Mouse (Mus musculus) left cerebral cortex, postnatal 4 days (tissue): ENCODE results near the gene Mta3. TPM values are rescaled to one million over a fixed set of nuclear protein-coding genes. Genes with fewer than 3 reads are reported as not detected.

Experiments used
- DNase-seq: peaks from one replicate; pipeline ENCODE4 v3.0.0-alpha.2; 2022
- intact Hi-C: fragments of 180-260 bp; cut with DNase I; formaldehyde crosslinking; loops from one replicate; pipeline ENCODE4 v1.15.1; 2025
- total RNA-seq, 2 experiments: library from RNA; stranded (reverse); gene quantifications; 2 replicates each; pipeline ENCODE4 v1.2.3; 2021

Mta3 gene
- 10 to 100 TPM; 56.0 to 61.5 TPM for total RNA-seq

DNA sequence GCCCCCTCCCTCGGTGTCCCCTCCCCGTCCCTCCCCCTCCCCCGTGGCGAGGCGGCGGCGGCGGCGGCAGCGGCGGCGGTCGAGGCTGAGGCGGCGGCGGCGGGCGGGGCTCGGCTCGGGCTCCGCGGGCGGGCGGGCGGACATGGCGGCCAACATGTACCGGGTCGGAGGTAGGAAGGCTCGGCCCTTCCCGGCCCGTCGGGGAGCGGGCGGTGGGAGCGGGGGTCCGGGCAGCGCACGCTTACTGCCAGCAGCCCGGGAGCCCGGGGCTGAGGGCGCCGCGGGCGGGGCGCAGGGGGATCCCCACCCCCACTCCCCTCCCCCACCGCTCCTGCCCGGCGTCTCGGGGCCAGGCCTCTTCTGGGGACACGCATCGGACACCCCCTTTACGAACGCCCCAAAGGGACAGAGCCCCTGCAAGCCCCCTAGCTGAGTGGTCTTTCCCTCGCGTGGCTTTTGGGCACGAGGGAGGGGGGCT lies at the start of gene Mta3:
Gene Mta3, plus strand, starts transcription at position 48 of the 478 bp plus-strand sequence.
- peak; percentile 70 for DNase-seq
- intact Hi-C loops = loop anchor here (5.0 kb wide), 1 partner anchor 74 kb away; the partner anchor contains the start of gene Kcng3

DNA sequence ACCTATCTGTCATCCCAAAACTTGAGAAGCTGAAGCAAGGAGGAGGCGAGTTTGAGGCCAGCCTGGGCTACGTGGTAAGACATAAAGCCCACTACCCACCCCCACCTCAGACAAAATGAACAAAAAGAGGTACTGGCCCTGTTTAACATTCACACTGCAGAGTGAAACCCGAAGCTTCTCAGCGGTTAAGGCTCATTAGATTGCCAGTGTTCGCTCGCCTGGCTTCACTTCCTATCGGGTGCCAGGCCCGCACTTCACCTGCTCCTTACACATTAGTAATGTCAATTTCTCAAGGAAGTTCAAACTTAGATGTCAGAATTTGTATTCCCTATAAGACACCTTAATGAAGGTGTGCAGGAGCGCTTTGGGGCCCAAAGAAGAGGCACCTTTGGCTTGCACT lies 48.6 kb upstream of the Mta3 start:
- intact Hi-C loops = no loop called here
- no peak for DNase-seq

DNA sequence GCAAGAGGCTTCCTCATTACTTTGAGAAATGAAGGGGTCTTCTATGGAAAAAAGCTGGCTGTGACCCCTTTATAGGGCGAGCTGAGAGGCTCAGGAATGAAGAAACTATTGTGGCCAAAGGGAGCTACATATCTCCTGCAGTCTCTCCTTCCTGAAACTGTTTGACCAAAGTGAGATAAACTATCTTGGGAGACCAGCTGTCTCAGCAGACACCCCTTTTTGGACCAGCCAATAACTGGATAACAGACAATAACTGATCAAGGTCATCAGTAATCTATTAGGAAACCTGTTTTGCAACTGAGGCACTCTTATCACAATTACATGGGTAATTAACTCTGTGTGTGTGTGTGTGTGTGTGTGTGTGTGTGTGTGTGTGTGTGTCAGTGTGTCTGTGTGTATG lies 47.0 kb upstream of the Mta3 start:
- intact Hi-C loops = no loop called here
- DNase-seq = no peak

- no peak for DNase-seq
- intact Hi-C loops = no loop called here
These were observed 41.2 kb upstream of the Mta3 start for GRCm38 (mm10) chr17:83664761-83665160.

- DNase-seq = no peak
- intact Hi-C loops = no loop called here
These were observed 39.2 kb upstream of the Mta3 start for GRCm38 (mm10) chr17:83666597-83667287.

GRCm38 (mm10) chr17:83667934-83668690 lies 37.9 kb upstream of the Mta3 start:
- intact Hi-C loops = no loop called here

DNA sequence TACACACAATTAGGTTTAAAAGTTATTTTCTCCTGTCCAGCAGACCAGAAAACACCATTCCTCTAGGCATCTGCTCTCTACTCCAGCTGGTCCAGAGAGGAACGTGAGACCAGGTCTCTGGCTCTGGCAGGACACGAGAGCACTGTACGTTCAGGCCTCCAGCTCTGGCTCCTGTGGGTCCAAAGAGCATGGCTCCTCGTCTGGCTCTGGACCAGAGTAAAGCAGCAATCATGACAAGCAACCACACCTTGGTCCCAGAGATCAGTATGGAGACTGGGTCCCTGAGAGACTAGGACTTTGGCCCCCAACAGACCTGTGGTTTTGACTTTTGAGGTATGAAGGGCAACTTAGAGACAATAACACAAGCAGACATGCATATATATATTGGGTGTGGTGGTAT lies 33.3 kb upstream of the Mta3 start:
- no peak for DNase-seq
- intact Hi-C loops = no loop called here

More at GRCm38 (mm10) chr17:83667934-83668690, 37.9 kb upstream of the Mta3 start:
- DNase-seq = no peak

DNA sequence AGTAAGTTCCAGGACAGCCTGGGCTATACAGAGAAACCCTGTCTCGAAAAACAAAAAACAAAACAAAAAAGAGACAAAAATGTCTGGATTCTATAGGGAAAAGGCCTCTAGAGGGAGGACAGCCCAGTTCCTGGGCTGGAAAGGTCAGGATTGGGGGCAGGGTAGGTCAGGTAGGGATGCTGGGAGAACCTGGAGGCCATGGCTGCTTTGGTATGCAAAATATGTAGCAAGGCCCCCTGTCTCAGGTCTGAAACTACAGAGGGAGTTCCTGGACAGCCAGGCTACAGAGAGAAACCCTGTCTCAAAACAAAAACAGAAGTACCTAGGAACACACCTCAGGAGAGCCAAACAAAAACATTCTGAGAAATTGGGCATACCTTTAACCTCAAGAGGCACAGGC lies 28.6 kb upstream of the Mta3 start:
- intact Hi-C loops = no loop called here
- DNase-seq = no peak

DNA sequence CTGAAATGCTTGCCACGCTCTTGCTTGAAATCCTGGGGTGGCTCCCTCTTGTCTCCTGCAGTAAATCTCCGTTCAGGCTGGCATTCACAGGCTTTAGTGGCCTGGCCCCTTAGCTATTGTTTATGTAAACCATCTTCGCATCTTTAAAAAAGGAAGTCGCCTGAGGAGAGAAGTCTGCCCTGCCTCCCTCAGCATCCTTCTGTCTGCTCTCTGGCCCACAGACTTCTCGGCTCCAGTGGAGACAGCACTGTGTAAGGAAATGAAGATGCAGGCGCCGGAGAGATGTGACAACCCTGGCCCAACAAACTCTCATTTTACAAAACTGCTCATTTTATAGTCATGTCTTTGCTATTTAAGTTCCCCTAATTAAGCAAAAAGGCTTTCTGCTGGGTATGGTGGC lies 24.0 kb upstream of the Mta3 start:
- no peak for DNase-seq
- intact Hi-C loops = no loop called here

DNA sequence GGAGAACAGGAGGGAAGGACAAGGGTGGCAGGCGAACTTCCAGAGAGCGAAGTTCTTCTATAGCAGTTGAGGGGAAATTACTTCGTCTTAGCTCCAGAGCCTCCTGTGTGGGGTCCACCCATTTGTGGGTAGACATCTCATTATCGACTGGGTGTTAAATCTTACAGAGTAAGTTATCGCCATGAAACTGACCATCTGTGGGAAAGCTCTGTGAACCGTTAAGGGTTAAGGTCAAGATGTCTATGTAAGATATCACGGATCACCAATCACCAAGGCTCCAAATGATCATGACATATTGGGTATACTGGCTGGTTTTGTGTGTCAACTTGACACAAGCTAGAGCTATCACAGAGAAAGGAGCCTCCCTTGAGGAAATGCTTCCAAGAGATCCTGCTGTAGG lies 21.5 kb upstream of the Mta3 start:
- intact Hi-C loops = no loop called here
- no peak for DNase-seq

- intact Hi-C loops = no loop called here
- no peak for DNase-seq
These were observed 15.5 kb upstream of the Mta3 start for GRCm38 (mm10) chr17:83690418-83690817.

DNA sequence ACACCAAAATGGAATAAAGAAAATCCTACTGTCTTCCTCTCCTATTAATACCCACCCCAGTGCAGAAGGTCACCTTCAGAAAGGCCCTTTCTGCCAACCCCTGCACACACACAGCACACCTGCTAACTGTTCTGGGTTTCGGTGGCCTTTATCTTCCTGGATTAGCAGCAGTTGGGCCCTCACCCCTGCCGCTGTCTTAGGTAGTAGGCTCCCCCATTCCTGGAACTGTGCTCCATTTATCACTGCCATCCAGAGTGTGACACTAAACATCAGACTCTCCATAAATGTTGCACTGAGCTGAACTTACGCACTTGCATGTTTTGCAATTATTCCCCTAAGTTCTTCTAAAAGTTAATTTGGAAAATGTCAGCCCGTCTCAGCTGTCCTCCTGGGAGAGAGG lies 14.6 kb upstream of the Mta3 start:
- no peak for DNase-seq
- intact Hi-C loops = no loop called here

- no peak for DNase-seq
- intact Hi-C loops = no loop called here
These were observed 12.0 kb upstream of the Mta3 start for GRCm38 (mm10) chr17:83693941-83694340.

DNA sequence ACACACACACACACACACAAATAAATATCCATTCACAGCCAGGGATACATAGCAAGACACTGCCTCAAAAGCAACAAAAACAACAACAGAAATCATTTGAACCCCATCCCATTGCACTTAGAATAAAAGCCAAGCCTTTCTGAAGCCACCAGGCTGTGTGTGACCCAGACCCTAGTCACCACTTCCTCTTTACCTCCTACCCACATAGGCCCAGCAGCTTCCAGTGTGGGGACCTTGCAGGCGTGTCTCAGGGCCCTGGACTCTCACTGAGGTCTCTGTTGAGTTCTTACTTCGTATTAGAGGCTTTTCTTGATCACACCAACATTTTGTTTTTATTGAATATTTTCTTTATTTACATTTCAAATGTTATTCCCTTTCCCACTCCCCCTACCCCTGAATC lies 10.2 kb upstream of the Mta3 start:
- intact Hi-C loops = no loop called here
- DNase-seq = no peak

DNA sequence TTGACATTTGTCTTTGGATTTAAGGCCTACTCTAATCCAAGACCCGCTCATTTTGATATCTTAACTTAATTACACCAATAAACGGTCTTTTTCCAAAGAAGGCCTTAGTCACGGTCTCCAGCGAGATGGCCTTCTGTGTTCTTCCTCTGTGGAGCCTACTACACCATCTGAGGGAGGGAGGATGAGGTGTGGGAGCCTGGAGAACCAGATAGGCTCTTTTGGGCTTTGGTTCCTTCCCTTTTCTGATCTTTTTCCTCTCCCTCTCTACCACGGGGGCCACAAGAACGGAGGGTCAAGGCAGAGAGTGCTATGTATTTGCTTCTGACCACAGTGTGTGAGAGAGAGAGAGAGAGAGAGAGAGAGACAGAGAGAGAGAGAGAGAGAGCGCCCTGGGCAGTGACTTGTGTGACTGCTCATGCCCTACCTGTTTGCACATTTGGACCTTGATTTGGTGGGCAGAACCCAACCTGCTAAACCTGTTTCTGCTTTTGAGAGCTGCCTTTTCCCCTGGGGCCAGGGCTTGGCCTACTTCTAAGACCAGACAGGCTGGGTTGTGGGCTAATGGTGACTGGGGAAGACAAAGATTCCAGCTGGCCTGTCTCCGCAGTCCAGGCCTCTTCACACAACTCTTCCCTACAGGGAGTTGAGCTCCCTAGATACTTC lies 6.8 kb upstream of the Mta3 start:
- intact Hi-C loops = no loop called here
- DNase-seq = no peak

DNA sequence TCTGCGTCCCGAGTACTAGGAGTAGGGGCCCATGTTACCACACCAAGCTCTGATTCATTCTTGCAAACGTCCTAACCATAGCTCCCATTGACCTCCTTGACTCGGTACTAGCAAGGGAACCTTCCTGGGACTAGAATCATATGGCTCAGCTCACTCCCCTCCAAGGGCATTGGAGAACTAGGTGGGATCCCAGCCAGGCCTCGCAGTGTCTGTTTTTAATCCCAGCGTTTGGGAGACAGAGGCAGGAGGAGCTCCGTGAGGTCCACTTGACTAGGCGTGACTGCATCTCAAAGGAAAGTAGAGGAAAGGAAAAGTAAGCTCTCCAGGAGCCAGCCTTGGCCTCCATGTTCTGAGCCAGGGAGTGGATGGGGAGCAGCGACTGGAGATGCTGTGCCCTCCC lies 5.8 kb upstream of the Mta3 start:
- intact Hi-C loops = no loop called here

DNA sequence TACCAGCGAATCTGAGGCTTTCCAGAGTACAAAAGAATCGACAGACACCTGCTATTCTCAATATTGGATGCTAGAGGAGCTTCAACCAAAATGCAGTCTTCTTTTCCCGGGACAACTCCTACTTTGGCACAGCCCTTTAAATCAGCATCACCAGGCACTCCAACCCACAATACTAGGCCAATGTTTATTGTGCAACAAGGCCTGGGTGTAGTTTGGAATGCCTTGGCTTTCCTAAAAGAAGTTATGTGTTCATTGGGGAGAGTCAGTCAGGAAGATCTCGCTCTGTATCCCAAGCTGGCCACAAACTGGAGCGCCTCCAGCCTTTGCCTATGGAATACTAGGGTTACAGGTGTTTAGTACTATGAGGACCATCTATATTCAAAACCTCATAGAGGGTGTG lies 1.5 kb upstream of the Mta3 start:
- no peak for DNase-seq
- intact Hi-C loops = no loop called here

More for the DNA sequence above, 5.8 kb upstream of the Mta3 start:
- no peak for DNase-seq

GRCm38 (mm10) chr17:83705352-83706115 lies 429 bp upstream of the Mta3 start:
- intact Hi-C loops = loop anchor here (5.0 kb wide), 1 partner anchor 73 kb away; the partner anchor contains the start of gene Kcng3
- peak; percentile 45 for DNase-seq

GRCm38 (mm10) chr17:83706594-83707126 lies 697 bp downstream of the Mta3 start:
- intact Hi-C loops = loop anchor here (5.0 kb wide), 1 partner anchor 74 kb away; the partner anchor contains the start of gene Kcng3
- peak; percentile 36 for DNase-seq

- no peak for DNase-seq
- intact Hi-C loops = loop anchor here (5.0 kb wide), 1 partner anchor 75 kb away; the partner anchor contains the start of gene Kcng3
These were observed 1.4 kb downstream of the Mta3 start for GRCm38 (mm10) chr17:83707372-83707771.
